ENCODE assay signal across 27 mouse cellular contexts in the genomic region with DNA sequence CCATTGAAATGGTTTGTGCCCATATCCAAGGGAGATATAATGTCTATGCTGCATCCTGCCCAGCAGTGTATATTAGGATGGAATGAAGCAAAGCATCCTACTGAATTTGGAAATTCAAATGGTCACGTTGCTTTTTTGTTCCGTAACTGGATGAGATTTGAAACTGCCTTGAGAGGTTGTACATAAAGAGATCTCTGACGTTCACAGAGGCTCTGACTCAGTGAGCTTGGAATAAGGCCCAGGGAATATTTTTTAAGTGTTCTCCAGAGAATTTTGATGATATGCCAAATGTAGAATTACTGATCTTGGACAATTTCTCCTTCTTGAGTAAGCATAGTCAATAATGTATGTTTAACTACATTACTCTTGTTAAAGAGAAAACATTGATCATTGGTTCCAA.
"Had no signal": no experiment of that assay in that cellular context is flagged by ENCODE, and none has a peak within 500 bp of the region (broad histone marks: within the 10 kb centered on the region; RNA-seq: fewer than 3 reads in every experiment).

No protein-coding gene starts in this region.

- H3K27me3 ChIP-seq: heart, embryonic 12.5 days; hindbrain, embryonic 12.5 days; intestine, embryonic 15.5 days; limb, embryonic 13.5 days; limb, embryonic 15.5 days; liver, embryonic 12.5 days had no signal

- ATAC-seq: hindbrain, embryonic 16.5 days; inflammation-experienced regulatory T-cells, adult 6 months; intestine, embryonic 15.5 days; intestine, postnatal 0 days had no signal

- H3K9me3 ChIP-seq: heart, embryonic 10.5 days; intestine, embryonic 15.5 days; limb, embryonic 15.5 days; liver, embryonic 12.5 days had no signal

- H3K9ac ChIP-seq: heart, embryonic 12.5 days; hindbrain, embryonic 12.5 days; hindbrain, embryonic 14.5 days; intestine, embryonic 15.5 days; limb, embryonic 13.5 days; limb, embryonic 15.5 days; liver, embryonic 12.5 days; liver, embryonic 14.5 days had no signal

- H3K27ac ChIP-seq: gastrocnemius, adult 2 months; heart, embryonic 10.5 days; hindbrain, embryonic 10.5 days; hindbrain, embryonic 12.5 days; hindbrain, embryonic 14.5 days; intestine, embryonic 15.5 days; layer of hippocampus, adult 2 months; left cerebral cortex, adult 2 months; limb, embryonic 13.5 days; limb, embryonic 15.5 days; liver, embryonic 12.5 days; liver, embryonic 14.5 days had no signal

- DNase-seq: gastrocnemius, adult 2 months; gastrocnemius, postnatal 10 days; gastrocnemius, postnatal 25 days; heart, adult 18-20 months; heart, postnatal 10 days; heart, postnatal 4 days; kidney, adult 18-20 months; kidney, adult 8-10 months; kidney, postnatal 10 days; kidney, postnatal 25 days; kidney, postnatal 4 days; left cerebral cortex, postnatal 4 days had no signal

- H3K4me1 ChIP-seq: heart, embryonic 12.5 days; hindbrain, embryonic 10.5 days; intestine, embryonic 15.5 days; limb, embryonic 15.5 days had no signal

- H3K4me3 ChIP-seq: gastrocnemius, adult 2 months; heart, embryonic 10.5 days; heart, embryonic 12.5 days; hindbrain, embryonic 10.5 days; hindbrain, embryonic 12.5 days; intestine, embryonic 15.5 days; layer of hippocampus, adult 2 months; left cerebral cortex, adult 2 months; limb, embryonic 13.5 days; limb, embryonic 15.5 days; liver, embryonic 12.5 days had no signal

- H3K4me2 ChIP-seq: hindbrain, embryonic 12.5 days; hindbrain, embryonic 14.5 days; intestine, embryonic 15.5 days; limb, embryonic 13.5 days; limb, embryonic 15.5 days; liver, embryonic 12.5 days had no signal

- H3K36me3 ChIP-seq: heart, embryonic 10.5 days; heart, embryonic 12.5 days; hindbrain, embryonic 10.5 days; hindbrain, embryonic 12.5 days; intestine, embryonic 15.5 days; limb, embryonic 13.5 days; limb, embryonic 15.5 days; liver, embryonic 12.5 days had no signal
